Mouse (Mus musculus): Measurements from ENCODE around the gene Platr17. TPM values are rescaled to one million over a fixed set of nuclear protein-coding genes. Genes with fewer than 3 reads are reported as not detected.
"Not testable (repeated sequence)": the region's sequence is repeated elsewhere in the genome, so short reads cannot be mapped to it uniquely, and the experiment has no call there.

Platr17 gene
- polyA plus RNA-seq, 1 experiment from 2014 or later: 0.55 TPM

GRCm38 (mm10) chr17:33891357-33891756 lies 13.6 kb upstream of the Platr17 start:
- H3K27me3 ChIP-seq: no peaks in the 10 kb centered on the region
- 50% methylated on average over 2 of the region's 2 CpGs for WGBS
- H3K4me2 ChIP-seq (replicated peaks): no peak overlapping the region
- H3K9me3 ChIP-seq (replicated peaks): no peaks in the 10 kb centered on the region
- H3K4me1 ChIP-seq: peaks cover 12% of the 10 kb centered on the region
- H3K27ac ChIP-seq (replicated peaks): no peak overlapping the region
- H3K9ac ChIP-seq: no peak overlapping the region
- ATAC-seq (ENCODE audit: insufficient number of reproducible peaks, low FRiP score, low TSS enrichment, low read depth): no peak
- no peak overlapping the region for H3K4me3 ChIP-seq (replicated peaks)
- H3K36me3 ChIP-seq: no peaks in the 10 kb centered on the region

- H3K27ac ChIP-seq (replicated peaks); H3K4me3 ChIP-seq (replicated peaks); ATAC-seq (ENCODE audit: insufficient number of reproducible peaks, low FRiP score, low TSS enrichment, low read depth); H3K9ac ChIP-seq; H3K9me3 ChIP-seq (replicated peaks); H3K27me3 ChIP-seq; H3K4me2 ChIP-seq (replicated peaks); H3K36me3 ChIP-seq: not testable (repeated sequence)
- 69% methylated on average over 6 of the region's 6 CpGs for WGBS
- H3K4me1 ChIP-seq: peaks cover 12% of the 10 kb centered on the region
Measured at GRCm38 (mm10) chr17:33891892-33892291, 13.0 kb upstream of the Platr17 start.

DNA sequence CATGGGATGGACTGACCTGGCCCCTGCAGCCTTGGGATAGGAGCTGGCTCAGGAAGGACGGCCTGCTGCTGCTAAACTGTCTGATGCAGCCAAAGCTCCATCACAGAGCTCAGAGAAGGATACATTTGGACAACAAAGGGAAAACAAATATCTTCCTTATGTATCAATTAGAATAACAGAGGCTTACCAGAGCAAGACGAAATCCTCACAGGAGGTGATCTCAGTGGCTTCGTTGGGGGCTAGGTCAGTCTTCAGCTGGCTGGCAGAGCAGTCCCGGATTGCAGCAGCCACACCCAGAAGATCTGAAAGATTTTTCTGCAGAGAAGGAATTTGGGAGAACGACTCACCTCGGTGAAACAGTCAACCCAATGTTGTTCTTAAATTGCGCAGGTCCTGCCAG lies 12.5 kb upstream of the Platr17 start:
- 20% methylated on average over 7 of the region's 7 CpGs for WGBS
- ATAC-seq (ENCODE audit: insufficient number of reproducible peaks, low FRiP score, low TSS enrichment, low read depth): no peak
- Histone ChIP-seq H3K9me3 (replicated peaks) (no peaks in the 10 kb centered on the region), H3K4me2 (replicated peaks) (no peak overlapping the region), H3K36me3 (no peaks in the 10 kb centered on the region), H3K27ac (replicated peaks) (no peak overlapping the region), H3K4me3 (replicated peaks) (no peak overlapping the region), H3K4me1 (peaks cover 12% of the 10 kb centered on the region), H3K9ac (no peak overlapping the region), H3K27me3 (no peaks in the 10 kb centered on the region)

- H3K9me3 ChIP-seq (replicated peaks); H3K9ac ChIP-seq; H3K36me3 ChIP-seq; ATAC-seq (ENCODE audit: insufficient number of reproducible peaks, low FRiP score, low TSS enrichment, low read depth); H3K27me3 ChIP-seq; H3K27ac ChIP-seq (replicated peaks); H3K4me2 ChIP-seq (replicated peaks); H3K4me3 ChIP-seq (replicated peaks): not testable (repeated sequence)
- 70% methylated on average over 4 of the region's 4 CpGs for WGBS
- peaks cover 12% of the 10 kb centered on the region for H3K4me1 ChIP-seq
Measured at GRCm38 (mm10) chr17:33893011-33893410, 11.9 kb upstream of the Platr17 start.

DNA sequence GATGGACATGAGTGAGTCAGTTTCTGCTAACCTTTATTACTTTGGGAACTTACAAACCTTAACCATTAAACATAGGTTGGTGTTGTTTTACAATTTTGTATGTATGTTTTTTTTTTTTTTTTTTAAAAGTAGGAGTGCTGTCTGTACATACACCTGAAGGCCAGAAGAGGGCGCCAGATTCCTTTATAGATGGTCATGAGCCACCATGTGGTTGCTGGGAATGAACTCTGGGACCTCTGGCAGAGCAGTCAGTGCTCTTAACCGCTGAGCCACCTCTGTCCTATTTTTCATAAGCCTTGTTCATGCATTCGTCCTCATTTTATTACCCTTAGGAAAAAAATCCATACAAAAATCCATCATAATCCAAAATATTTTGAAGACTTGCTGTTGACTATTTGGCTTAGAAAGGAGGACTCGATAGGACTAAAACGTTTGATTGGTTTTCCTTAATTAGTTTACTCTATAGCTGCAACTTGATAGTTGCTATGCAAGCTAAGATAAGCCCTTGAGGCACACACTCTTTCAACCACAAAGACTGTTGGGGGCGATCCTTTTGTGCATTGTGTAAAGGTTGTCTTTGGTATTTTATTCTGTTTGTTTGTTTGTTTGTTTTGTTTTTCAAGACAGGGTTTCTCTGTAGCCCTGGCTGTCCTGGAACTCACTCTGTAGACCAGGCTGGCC lies 7.7 kb upstream of the Platr17 start:
- H3K27me3 ChIP-seq: no peaks in the 10 kb centered on the region
- 37% methylated on average over 6 of the region's 6 CpGs for whole genome bisulfite sequencing
- no peak for ATAC-seq (ENCODE audit: insufficient number of reproducible peaks, low FRiP score, low TSS enrichment, low read depth)

GRCm38 (mm10) chr17:33898193-33898592 lies 6.7 kb upstream of the Platr17 start:
- not testable (repeated sequence) for ATAC-seq (ENCODE audit: insufficient number of reproducible peaks, low FRiP score, low TSS enrichment, low read depth); H3K27me3 ChIP-seq; H3K9me3 ChIP-seq (replicated peaks); H3K9ac ChIP-seq; H3K36me3 ChIP-seq; H3K27ac ChIP-seq (replicated peaks); H3K4me3 ChIP-seq (replicated peaks); H3K4me2 ChIP-seq (replicated peaks); H3K4me1 ChIP-seq
- 69% methylated on average over 4 of the region's 4 CpGs for WGBS

More for the DNA sequence above, 7.7 kb upstream of the Platr17 start:
- Histone ChIP-seq H3K27ac (replicated peaks) (no peak overlapping the region), H3K4me2 (replicated peaks) (no peak overlapping the region), H3K9ac (no peak overlapping the region), H3K4me3 (replicated peaks) (no peak overlapping the region), H3K9me3 (replicated peaks) (no peaks in the 10 kb centered on the region), H3K36me3 (no peaks in the 10 kb centered on the region), H3K4me1 (no peaks in the 10 kb centered on the region)

GRCm38 (mm10) chr17:33899642-33900041 lies 5.3 kb upstream of the Platr17 start:
- Histone ChIP-seq H3K27me3 (no peaks in the 10 kb centered on the region), H3K9me3 (replicated peaks) (no peaks in the 10 kb centered on the region), H3K27ac (replicated peaks) (no peak overlapping the region), H3K4me1 (no peaks in the 10 kb centered on the region), H3K9ac (no peak overlapping the region), H3K36me3 (no peaks in the 10 kb centered on the region), H3K4me3 (replicated peaks) (no peak overlapping the region), H3K4me2 (replicated peaks) (no peak overlapping the region)
- WGBS: 68% methylated on average over 4 of the region's 4 CpGs
- no peak for ATAC-seq (ENCODE audit: insufficient number of reproducible peaks, low FRiP score, low TSS enrichment, low read depth)

DNA sequence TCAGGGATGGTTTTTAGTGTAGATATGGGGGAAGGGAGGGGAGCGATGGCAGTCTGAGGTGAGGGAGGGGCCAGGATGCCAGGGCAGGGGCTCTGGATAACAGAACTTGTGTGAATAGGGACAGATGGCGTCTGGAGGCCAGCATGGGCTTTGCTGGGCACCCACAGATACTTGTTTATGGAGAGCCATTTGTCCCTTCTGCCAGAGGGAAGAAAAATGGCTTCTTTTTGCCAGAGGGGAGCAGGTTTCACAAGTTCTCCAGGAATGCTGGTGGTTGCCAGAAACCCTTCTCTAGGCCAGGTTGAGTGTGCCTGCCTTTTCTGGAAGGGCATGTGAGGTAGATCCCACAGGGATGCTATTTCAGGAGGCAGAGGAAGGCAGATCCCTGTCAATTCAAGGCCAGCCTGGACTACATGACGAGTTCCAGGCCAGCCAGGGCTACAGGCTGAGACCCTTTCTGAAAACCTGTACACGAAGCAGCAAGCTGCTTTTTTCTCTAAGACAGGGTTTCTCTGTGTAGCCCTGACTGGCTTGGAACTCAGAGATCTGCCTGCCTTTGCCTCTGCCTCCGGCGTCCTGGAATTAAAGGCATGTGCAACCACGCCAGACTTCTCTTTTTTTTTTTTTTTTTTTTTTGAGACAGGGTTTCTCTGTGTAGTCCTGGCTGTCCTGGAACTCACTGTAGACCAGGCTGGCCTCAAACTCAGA lies 4.5 kb upstream of the Platr17 start:
- Histone ChIP-seq H3K4me1 (no peaks in the 10 kb centered on the region), H3K36me3 (no peaks in the 10 kb centered on the region), H3K4me3 (replicated peaks) (no peak overlapping the region), H3K27ac (replicated peaks) (no peak overlapping the region), H3K9ac (no peak overlapping the region), H3K9me3 (replicated peaks) (no peaks in the 10 kb centered on the region), H3K27me3 (no peaks in the 10 kb centered on the region), H3K4me2 (replicated peaks) (no peak overlapping the region)
- 66% methylated on average over 7 of the region's 7 CpGs for WGBS
- ATAC-seq (ENCODE audit: insufficient number of reproducible peaks, low FRiP score, low TSS enrichment, low read depth): no peak

- Histone ChIP-seq H3K4me3 (replicated peaks) (no peak overlapping the region), H3K4me1 (no peaks in the 10 kb centered on the region), H3K27me3 (no peaks in the 10 kb centered on the region), H3K4me2 (replicated peaks) (no peak overlapping the region), H3K27ac (replicated peaks) (no peak overlapping the region), H3K9ac (no peak overlapping the region), H3K36me3 (no peaks in the 10 kb centered on the region), H3K9me3 (replicated peaks) (no peaks in the 10 kb centered on the region)
- 77% methylated on average over 4 of the region's 4 CpGs for WGBS
- no peak for ATAC-seq (ENCODE audit: insufficient number of reproducible peaks, low FRiP score, low TSS enrichment, low read depth)
Measured at GRCm38 (mm10) chr17:33900989-33901314, 4.0 kb upstream of the Platr17 start.

DNA sequence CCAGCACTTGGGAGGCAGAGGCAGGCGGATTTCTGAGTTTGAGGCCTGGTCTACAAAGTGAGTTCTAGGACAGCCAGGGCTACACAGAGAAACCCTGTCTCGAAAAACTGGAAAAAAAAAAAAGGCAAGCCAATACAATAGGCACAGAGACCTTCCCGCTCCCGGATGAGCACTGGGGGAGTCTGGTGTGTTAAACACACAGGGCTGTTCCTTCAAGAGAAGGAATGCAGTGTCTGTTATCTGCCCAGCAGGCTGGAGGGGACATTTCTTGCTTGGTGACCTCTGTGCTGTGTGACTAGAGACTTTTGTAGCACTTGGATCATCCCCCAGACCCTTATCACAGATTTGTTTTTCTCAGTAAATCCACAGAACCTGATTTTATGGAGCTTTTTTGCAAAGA lies 3.3 kb upstream of the Platr17 start:
- no peaks in the 10 kb centered on the region for H3K4me1 ChIP-seq
- H3K36me3 ChIP-seq: no peaks in the 10 kb centered on the region
- no peaks in the 10 kb centered on the region for H3K9me3 ChIP-seq (replicated peaks)
- no peak overlapping the region for H3K9ac ChIP-seq
- no peak for ATAC-seq (ENCODE audit: insufficient number of reproducible peaks, low FRiP score, low TSS enrichment, low read depth)
- no peak overlapping the region for H3K27ac ChIP-seq (replicated peaks)
- no peak overlapping the region for H3K4me3 ChIP-seq (replicated peaks)
- 62% methylated on average over 4 of the region's 4 CpGs for WGBS
- no peaks in the 10 kb centered on the region for H3K27me3 ChIP-seq
- H3K4me2 ChIP-seq (replicated peaks): no peak overlapping the region

GRCm38 (mm10) chr17:33902079-33902478 lies 2.9 kb upstream of the Platr17 start:
- Histone ChIP-seq H3K9ac (no peak overlapping the region), H3K4me3 (replicated peaks) (no peak overlapping the region), H3K9me3 (replicated peaks) (no peaks in the 10 kb centered on the region), H3K27me3 (no peaks in the 10 kb centered on the region), H3K4me2 (replicated peaks) (no peak overlapping the region), H3K4me1 (no peaks in the 10 kb centered on the region), H3K27ac (replicated peaks) (no peak overlapping the region), H3K36me3 (no peaks in the 10 kb centered on the region)
- WGBS: 74% methylated on average over 4 of the region's 4 CpGs
- no peak for ATAC-seq (ENCODE audit: insufficient number of reproducible peaks, low FRiP score, low TSS enrichment, low read depth)

GRCm38 (mm10) chr17:33902491-33902890 lies 2.4 kb upstream of the Platr17 start:
- H3K27ac ChIP-seq (replicated peaks): no peak overlapping the region
- ATAC-seq (ENCODE audit: insufficient number of reproducible peaks, low FRiP score, low TSS enrichment, low read depth): no peak
- H3K4me1 ChIP-seq: no peaks in the 10 kb centered on the region
- no peaks in the 10 kb centered on the region for H3K36me3 ChIP-seq
- no peak overlapping the region for H3K4me3 ChIP-seq (replicated peaks)
- 80% methylated on average over 7 of the region's 7 CpGs for WGBS
- no peaks in the 10 kb centered on the region for H3K9me3 ChIP-seq (replicated peaks)
- no peak overlapping the region for H3K4me2 ChIP-seq (replicated peaks)
- H3K27me3 ChIP-seq: no peaks in the 10 kb centered on the region
- no peak overlapping the region for H3K9ac ChIP-seq
